Mouse (Mus musculus): ENCODE data around the gene Kif7. TPM values are rescaled to one million over a fixed set of nuclear protein-coding genes. Genes with fewer than 3 reads are reported as not detected.

Gene Kif7
- polyA plus RNA-seq (2017; shearing (Covaris generic)) = under 1 TPM; 0.29 to 0.74 TPM

- peak; percentile 77 for ATAC-seq
Measured at GRCm38 (mm10) chr7:79715187-79715981, at the start of gene Kif7. Gene Kif7 (minus strand): TSS chr7:79715720.

GRCm38 (mm10) chr7:79762106-79762505, 46.6 kb upstream of the Kif7 start:
- no peak for ATAC-seq

- no peak for ATAC-seq
Measured at GRCm38 (mm10) chr7:79761124-79761876, 45.8 kb upstream of the Kif7 start.

GRCm38 (mm10) chr7:79759766-79760165, 44.2 kb upstream of the Kif7 start:
- ATAC-seq = peak; percentile 83

- no peak for ATAC-seq
Measured at GRCm38 (mm10) chr7:79758176-79758575, 42.7 kb upstream of the Kif7 start.

GRCm38 (mm10) chr7:79756334-79756733, 40.8 kb upstream of the Kif7 start:
- no peak for ATAC-seq

GRCm38 (mm10) chr7:79749511-79749910, 34.0 kb upstream of the Kif7 start:
- ATAC-seq = no peak

GRCm38 (mm10) chr7:79747659-79748058, 32.1 kb upstream of the Kif7 start:
- no peak for ATAC-seq

GRCm38 (mm10) chr7:79744585-79744984, 29.1 kb upstream of the Kif7 start:
- no peak for ATAC-seq

GRCm38 (mm10) chr7:79744051-79744450, 28.5 kb upstream of the Kif7 start:
- no peak for ATAC-seq

GRCm38 (mm10) chr7:79742659-79743536, 27.4 kb upstream of the Kif7 start, which contains the start of the genes Pex11a and Wdr93:
Gene Pex11a (minus strand): TSS chr7:79743131.
Gene Wdr93 (plus strand): TSS chr7:79743163.
- peak; percentile 95 for ATAC-seq

GRCm38 (mm10) chr7:79742277-79742658, 26.7 kb upstream of the Kif7 start:
- ATAC-seq = peak; percentile 8

- no peak for ATAC-seq
Measured at GRCm38 (mm10) chr7:79740279-79740678, 24.8 kb upstream of the Kif7 start.

- no peak for ATAC-seq
Measured at GRCm38 (mm10) chr7:79738913-79739312, 23.4 kb upstream of the Kif7 start.

- ATAC-seq = no peak
Measured at GRCm38 (mm10) chr7:79736511-79736910, 21.0 kb upstream of the Kif7 start.

GRCm38 (mm10) chr7:79734563-79734962, 19.0 kb upstream of the Kif7 start:
- no peak for ATAC-seq

GRCm38 (mm10) chr7:79732622-79733021, 17.1 kb upstream of the Kif7 start, which contains the start of gene Plin1:
Gene Plin1 (minus strand): TSS chr7:79732903.
- no peak for ATAC-seq

- ATAC-seq = no peak
Measured at GRCm38 (mm10) chr7:79731438-79731837, 15.9 kb upstream of the Kif7 start.

- ATAC-seq = no peak
Measured at GRCm38 (mm10) chr7:79729743-79730370, 14.3 kb upstream of the Kif7 start.

- peak; percentile 44 for ATAC-seq
Measured at GRCm38 (mm10) chr7:79729169-79729568, 13.6 kb upstream of the Kif7 start.

GRCm38 (mm10) chr7:79728219-79728618, 12.7 kb upstream of the Kif7 start:
- ATAC-seq = peak; percentile 76

- no peak for ATAC-seq
Measured at GRCm38 (mm10) chr7:79727091-79727490, 11.6 kb upstream of the Kif7 start.
